Mouse (Mus musculus): Measurements from ENCODE around the gene Olfr430.
"Not testable (repeated sequence)": the region's sequence is repeated elsewhere in the genome, so short reads cannot be mapped to it uniquely, and the experiment has no call there.

DNA sequence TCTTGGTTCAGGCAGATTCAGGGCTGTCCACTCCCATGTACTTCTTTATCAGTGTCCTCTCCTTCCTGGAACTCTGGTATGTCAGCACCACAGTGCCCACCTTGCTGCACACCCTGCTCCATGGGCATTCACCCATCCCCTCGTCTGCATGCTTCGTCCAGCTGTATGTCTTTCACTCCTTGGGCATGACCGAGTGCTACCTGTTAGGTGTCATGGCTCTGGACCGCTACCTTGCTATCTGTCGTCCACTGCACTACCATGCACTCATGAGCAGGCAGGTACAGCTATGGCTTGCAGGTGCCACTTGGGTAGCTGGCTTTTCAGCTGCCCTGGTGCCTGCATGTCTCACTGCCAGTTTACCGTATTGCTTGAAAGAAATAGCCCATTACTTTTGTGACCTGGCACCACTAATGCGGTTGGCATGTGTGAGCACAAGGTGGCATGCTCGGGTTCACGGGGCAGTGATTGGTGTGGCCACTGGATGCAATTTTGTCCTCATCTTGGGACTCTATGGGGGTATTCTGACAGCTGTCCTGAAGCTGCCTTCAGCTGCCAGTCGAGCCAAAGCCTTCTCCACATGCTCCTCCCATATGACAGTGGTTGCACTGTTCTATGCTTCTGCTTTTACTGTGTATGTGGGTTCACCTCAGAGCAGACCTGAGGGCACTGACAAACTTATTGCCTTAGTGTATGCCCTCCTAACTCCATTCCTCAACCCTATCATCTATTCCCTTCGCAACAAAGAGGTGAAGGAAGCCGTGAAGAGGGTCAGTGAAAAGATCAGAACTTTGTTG lies 24.1 kb upstream of the Olfr430 start:
- not testable (repeated sequence) for TF ChIP-seq CTCF (IDR thresholded peaks at IDR 0.05; ENCODE audit: extremely low read depth, insufficient read length, insufficient replicate concordance, low read depth, low read length); POLR2A (IDR thresholded peaks at IDR 0.05; ENCODE audit: low read depth, low read length)
